Mouse (Mus musculus) embryonic facial prominence, embryonic 15.5 days (tissue): ENCODE data around the gene Clstn3. TPM values are rescaled to one million over a fixed set of nuclear protein-coding genes. Genes with fewer than 3 reads are reported as not detected.
"Not testable (repeated sequence)": the region's sequence is repeated elsewhere in the genome, so short reads cannot be mapped to it uniquely, and the experiment has no call there.

Experiments used
- ATAC-seq: fragments of 200-750 bp; cut with Nextera tagmentation; 2 replicates; pipeline ENCODE4 v1.8.0; 2017; ENCODE audit warnings: low read depth, moderate TSS enrichment; ENCODE audit not compliant: insufficient number of reproducible peaks, low FRiP score, low TSS enrichment
- H3K27ac ChIP-seq: fragments of 300-500 bp; sonication (generic); replicated peaks from 2 replicates; pipeline ENCODE4 v1.5.1; 2015; ENCODE audit warnings: mild to moderate bottlenecking, inconsistent platforms
- H3K27me3 ChIP-seq: fragments of 300-500 bp; sonication (generic); 2 replicates; pipeline ENCODE4 v1.6.1; 2015; ENCODE audit warnings: inconsistent platforms
- H3K36me3 ChIP-seq: fragments of 300-500 bp; sonication (generic); 2 replicates; pipeline ENCODE4 v1.6.1; 2015; ENCODE audit warnings: mild to moderate bottlenecking, inconsistent platforms
- H3K4me1 ChIP-seq: fragments of 300-500 bp; sonication (generic); 2 replicates; pipeline ENCODE4 v1.6.1; 2015; ENCODE audit warnings: inconsistent platforms
- H3K4me2 ChIP-seq: fragments of 300-500 bp; sonication (generic); replicated peaks from 2 replicates; pipeline ENCODE4 v1.6.1; 2015; ENCODE audit warnings: mild to moderate bottlenecking, inconsistent platforms
- H3K4me3 ChIP-seq: fragments of 300-500 bp; sonication (generic); replicated peaks from 2 replicates; pipeline ENCODE4 v1.5.1; 2015; ENCODE audit warnings: mild to moderate bottlenecking, inconsistent platforms
- H3K9ac ChIP-seq: fragments of 300-500 bp; sonication (generic); 2 replicates; pipeline ENCODE4 v1.6.1; 2015; ENCODE audit warnings: inconsistent platforms
- H3K9me3 ChIP-seq: fragments of 300-500 bp; sonication (generic); replicated peaks from 2 replicates; pipeline ENCODE4 v1.6.1; 2016; ENCODE audit warnings: inconsistent platforms
- WGBS: fragments of 180-500 bp; shearing (Covaris S2); methylation state at CpG from one replicate; pipeline ENCODE4 v1.1.7; 2015; 5-methylcytosine and 5-hydroxymethylcytosine counted together
- polyA plus RNA-seq: library from polyadenylated mRNA; unstranded; fragments of >200 nt; fragmentation: Nextera tagmentation; extraction: Ambion mirVana; gene quantifications from 2 replicates; pipeline ENCODE4 v1.2.1, GENCODE M21; 2015

Gene Clstn3
- polyA plus RNA-seq, 1 experiment from 2014 or later: 9.0 TPM

DNA sequence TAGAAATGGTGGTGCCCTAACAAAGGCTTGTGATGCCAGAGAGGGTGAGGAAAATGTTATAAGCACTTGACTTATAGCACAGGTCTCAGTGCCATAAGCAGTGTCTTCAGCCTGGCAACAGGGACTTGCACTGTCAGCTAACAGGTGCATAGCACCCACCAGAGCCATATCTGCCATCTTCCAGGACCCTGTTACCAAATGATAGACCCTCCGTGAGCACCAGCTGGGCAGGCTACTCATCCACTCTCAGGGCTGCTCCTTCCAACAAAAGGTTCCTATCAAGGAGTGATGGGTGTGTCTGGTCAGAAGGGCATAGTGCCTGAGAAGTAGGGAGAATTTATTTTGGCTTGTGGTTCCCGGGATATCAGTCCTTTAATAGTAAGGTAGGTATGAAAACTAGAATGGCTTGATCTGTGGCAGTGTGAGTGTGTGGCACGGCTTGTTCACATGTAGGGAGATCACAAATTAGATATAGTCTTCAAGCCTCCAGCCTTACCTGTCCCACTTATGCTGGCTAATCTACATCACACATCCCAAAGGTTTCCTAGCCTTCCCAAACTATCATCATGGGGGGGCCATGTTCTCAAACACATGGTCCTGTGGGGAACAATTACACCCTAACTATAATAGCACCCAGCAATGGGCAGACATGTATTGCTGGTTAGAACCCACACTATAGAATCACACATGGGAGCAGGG lies 14.4 kb upstream of the Clstn3 start:
- Histone ChIP-seq H3K9ac (no peak overlapping the region), H3K9me3 (no peaks in the 10 kb centered on the region), H3K27ac (no peak overlapping the region), H3K4me1 (0 out of 2 replicates have a peak, but pooled peaks cover 6% of the 10 kb centered on the region), H3K27me3 (no peaks in the 10 kb centered on the region), H3K36me3 (no peaks in the 10 kb centered on the region), H3K4me2 (no peak overlapping the region), H3K4me3 (no peak overlapping the region)
- WGBS: 82% methylated on average over 3 of the region's 3 CpGs
- ATAC-seq: no peak

DNA sequence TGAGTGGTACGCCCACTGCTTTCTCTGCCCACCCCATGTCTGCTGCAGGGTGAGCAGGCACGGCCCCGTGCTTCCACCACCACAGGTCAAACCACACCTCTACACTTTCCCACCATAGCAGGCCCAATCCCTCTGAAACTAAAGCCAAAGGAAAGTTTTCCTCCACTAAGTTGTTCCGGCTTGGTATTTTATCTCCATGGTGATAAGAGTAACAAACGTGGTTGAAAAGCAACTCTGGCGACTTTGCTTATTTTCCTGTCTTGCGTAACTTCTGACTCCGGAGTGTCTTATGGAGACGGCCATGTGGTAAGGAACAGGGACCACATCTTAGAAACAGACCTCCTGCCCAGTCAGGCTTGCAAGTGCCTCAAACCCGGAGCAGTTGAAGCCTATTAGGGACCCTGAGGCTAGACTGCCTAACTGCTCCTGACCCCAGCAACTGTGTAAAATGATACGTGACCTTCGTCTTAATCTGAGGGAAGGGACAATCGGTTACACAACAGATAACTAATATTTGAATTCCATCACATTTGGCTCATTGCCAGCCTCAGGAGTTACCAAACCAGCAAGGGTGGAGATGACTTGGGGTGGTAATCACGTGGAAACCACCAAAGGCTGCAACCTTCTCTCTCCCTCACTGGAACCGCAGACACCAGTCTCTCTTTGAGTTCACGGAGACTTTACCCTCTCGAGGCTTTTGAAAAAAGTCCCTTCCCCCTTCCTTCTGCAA lies 13.5 kb upstream of the Clstn3 start:
- WGBS: 42% methylated on average over 17 of the region's 17 CpGs
- Histone ChIP-seq H3K36me3 (no peaks in the 10 kb centered on the region), H3K4me1 (0 out of 2 replicates have a peak, but pooled peaks cover 6% of the 10 kb centered on the region), H3K27me3 (no peaks in the 10 kb centered on the region), H3K9me3 (no peaks in the 10 kb centered on the region), H3K4me3 (no peak overlapping the region), H3K9ac (no peak overlapping the region), H3K4me2 (0 out of 2 replicates have a peak overlapping the region, but pooled peaks have one; percentile 4), H3K27ac (no peak overlapping the region)
- peak; percentile 44 for ATAC-seq

DNA sequence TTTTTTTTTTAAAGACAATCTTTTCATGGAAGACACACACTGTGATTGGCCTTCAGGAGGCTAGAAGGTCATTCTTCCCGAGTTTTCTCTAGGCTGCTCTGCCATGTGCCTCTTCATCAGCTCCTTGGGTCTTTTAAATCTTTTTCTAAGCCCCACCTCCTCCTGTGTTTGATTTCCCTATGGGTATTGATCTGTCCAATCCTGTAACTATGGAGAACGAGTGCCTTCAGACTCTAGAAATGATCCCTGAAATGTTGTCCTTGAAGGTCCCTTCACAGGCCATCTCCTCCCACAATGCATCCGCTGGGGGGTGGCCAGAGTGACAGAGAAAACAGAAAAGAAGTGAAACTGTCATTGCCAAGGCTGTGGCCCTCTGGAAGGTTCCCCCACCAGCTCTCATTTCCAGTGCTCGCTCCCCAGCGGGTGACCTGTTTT lies 12.6 kb upstream of the Clstn3 start:
- H3K9me3 ChIP-seq: no peaks in the 10 kb centered on the region
- H3K9ac ChIP-seq: no peak overlapping the region
- 0 out of 2 replicates have a peak, but pooled peaks cover 6% of the 10 kb centered on the region for H3K4me1 ChIP-seq
- no peak overlapping the region for H3K4me3 ChIP-seq
- no peak for ATAC-seq
- no peaks in the 10 kb centered on the region for H3K36me3 ChIP-seq
- 67% methylated on average over 5 of the region's 5 CpGs for WGBS
- no peak overlapping the region for H3K27ac ChIP-seq
- H3K27me3 ChIP-seq: no peaks in the 10 kb centered on the region
- no peak overlapping the region for H3K4me2 ChIP-seq

DNA sequence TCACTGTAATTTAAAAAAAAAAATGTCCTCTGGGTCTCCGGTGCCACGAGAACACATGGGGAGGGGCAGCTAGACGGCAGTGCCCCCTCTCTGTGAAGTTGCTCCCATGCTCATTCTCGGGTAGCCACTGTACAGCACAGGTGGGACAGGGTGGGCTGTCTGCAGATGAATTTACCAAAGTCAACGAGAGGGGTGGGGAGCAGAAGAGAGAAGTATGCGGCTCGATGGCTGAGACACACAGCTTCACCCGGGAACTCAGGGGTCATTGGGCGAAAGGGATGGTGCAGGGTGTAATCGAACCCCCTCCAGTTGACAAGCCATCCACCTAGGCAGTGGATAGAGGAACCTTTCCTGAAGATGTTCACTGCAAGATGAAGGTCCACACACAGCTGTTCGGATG lies 12.2 kb upstream of the Clstn3 start:
- Histone ChIP-seq H3K4me3 (no peak overlapping the region), H3K4me1 (0 out of 2 replicates have a peak, but pooled peaks cover 6% of the 10 kb centered on the region), H3K9me3 (no peaks in the 10 kb centered on the region), H3K9ac (no peak overlapping the region), H3K36me3 (no peaks in the 10 kb centered on the region), H3K27ac (no peak overlapping the region), H3K27me3 (no peaks in the 10 kb centered on the region), H3K4me2 (no peak overlapping the region)
- no peak for ATAC-seq
- WGBS: 78% methylated on average over 11 of the region's 11 CpGs

DNA sequence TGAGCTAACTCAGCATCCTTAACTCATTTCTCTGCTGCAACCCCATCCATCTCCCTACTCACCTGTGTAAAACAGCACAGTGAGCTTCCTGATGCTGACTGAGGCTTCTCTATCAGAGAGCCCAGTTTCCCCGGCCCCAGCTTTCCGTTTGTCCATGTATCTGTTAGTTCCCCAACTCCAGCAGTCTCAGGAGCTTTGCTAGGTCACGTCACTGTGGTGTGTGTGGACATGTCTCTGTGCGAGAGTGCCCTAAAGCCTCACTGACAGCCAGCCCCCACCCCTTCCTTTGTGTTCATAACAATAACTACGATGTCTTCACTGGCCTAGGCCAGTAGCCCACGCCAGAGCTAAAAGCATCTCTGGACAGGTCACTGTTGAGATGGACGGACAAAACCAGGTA lies 11.6 kb upstream of the Clstn3 start:
- Histone ChIP-seq H3K4me3 (no peak overlapping the region), H3K36me3 (no peaks in the 10 kb centered on the region), H3K27me3 (no peaks in the 10 kb centered on the region), H3K9ac (no peak overlapping the region), H3K9me3 (no peaks in the 10 kb centered on the region), H3K4me2 (no peak overlapping the region), H3K4me1 (0 out of 2 replicates have a peak, but pooled peaks cover 6% of the 10 kb centered on the region), H3K27ac (no peak overlapping the region)
- WGBS: 82% methylated on average over 7 of the region's 7 CpGs
- ATAC-seq: no peak

DNA sequence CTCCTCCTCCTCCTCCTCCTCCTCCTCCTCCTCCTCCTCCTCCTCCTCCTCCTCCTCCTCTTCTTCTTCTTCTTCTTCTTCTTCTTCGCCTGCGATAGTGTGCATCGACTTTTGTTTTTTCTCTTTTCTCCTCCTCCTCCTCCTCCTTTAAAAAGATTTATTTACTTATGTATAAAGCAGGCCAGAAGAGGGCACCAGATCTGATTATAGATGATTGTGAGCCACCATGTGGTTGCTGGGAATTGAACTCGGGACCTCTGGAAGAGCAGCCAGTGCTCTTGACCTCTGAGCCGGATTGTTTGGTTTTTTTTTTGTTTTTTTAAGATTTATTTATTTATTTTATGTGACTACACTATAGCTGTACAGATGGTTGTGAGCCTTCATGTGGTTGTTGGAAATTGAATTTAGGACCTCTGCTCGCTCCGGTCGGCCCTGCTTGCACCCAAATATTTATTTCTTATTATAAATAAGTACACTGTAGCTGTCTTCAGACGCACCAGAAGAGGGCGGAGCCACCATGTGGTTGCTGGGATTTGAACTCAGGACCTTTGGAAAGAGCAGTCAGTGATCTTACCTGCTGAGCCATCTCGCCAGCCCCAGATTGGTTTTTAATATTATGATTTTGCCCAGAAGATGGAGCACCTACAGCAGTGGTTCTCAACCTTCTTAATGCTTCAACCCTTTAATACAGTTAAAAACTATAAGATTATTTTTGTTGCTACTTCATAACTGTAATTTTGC lies 10.9 kb upstream of the Clstn3 start:
- H3K36me3 ChIP-seq, H3K27me3 ChIP-seq, H3K4me3 ChIP-seq, H3K9ac ChIP-seq, ATAC-seq, H3K4me1 ChIP-seq, H3K4me2 ChIP-seq, H3K27ac ChIP-seq, H3K9me3 ChIP-seq: not testable (repeated sequence)
- WGBS: 89% methylated on average over 8 of the region's 11 CpGs

DNA sequence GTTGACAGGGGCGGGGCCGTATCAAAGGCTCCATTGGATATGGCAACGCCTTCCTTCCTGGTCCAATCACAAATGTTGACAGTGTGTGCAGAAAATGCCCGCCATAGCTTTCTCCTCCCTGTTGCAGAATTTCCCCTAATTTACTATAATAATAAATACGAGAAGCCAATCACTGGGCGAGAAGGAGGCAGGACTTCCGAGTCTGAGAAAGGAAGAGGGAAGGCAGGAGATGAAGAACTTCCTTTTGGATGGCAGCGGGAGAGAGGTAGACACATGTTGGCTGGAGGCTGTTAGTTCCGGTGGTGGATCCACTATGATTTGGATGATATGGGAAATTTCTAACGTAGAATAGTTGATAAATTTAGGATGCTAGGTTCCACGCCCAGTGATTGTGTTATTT lies 10.0 kb upstream of the Clstn3 start:
- Histone ChIP-seq H3K4me3 (no peak overlapping the region), H3K27me3 (no peaks in the 10 kb centered on the region), H3K36me3 (no peaks in the 10 kb centered on the region), H3K27ac (no peak overlapping the region), H3K9ac (no peak overlapping the region), H3K4me2 (no peak overlapping the region), H3K9me3 (no peaks in the 10 kb centered on the region), H3K4me1 (0 out of 2 replicates have a peak, but pooled peaks cover 6% of the 10 kb centered on the region)
- no peak for ATAC-seq
- 79% methylated on average over 11 of the region's 11 CpGs for WGBS

DNA sequence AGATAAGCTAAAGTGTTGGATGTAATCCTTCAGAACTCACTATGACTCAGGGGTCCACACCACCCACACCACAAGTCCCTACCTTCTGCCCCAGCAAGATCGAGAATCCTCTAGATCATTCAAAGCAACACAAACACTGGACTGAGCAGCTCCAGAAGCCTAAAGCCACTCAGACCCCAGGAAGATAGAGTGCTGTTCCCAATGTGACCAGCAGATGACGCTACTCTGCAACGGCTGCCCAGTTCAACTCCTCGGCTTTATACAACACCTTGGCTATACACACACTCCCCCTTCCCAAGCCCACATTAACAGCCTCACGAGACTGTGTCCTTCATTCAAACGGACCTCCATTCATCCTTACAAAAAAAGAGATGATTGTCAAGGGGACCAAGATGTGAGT lies 8.2 kb upstream of the Clstn3 start:
- Histone ChIP-seq H3K4me3 (no peak overlapping the region), H3K36me3 (no peaks in the 10 kb centered on the region), H3K9ac (no peak overlapping the region), H3K27ac (no peak overlapping the region), H3K4me1 (0 out of 2 replicates have a peak, but pooled peaks cover 2% of the 10 kb centered on the region), H3K9me3 (no peaks in the 10 kb centered on the region), H3K4me2 (no peak overlapping the region), H3K27me3 (no peaks in the 10 kb centered on the region)
- WGBS: 35% methylated on average over 6 of the region's 6 CpGs
- ATAC-seq: no peak

DNA sequence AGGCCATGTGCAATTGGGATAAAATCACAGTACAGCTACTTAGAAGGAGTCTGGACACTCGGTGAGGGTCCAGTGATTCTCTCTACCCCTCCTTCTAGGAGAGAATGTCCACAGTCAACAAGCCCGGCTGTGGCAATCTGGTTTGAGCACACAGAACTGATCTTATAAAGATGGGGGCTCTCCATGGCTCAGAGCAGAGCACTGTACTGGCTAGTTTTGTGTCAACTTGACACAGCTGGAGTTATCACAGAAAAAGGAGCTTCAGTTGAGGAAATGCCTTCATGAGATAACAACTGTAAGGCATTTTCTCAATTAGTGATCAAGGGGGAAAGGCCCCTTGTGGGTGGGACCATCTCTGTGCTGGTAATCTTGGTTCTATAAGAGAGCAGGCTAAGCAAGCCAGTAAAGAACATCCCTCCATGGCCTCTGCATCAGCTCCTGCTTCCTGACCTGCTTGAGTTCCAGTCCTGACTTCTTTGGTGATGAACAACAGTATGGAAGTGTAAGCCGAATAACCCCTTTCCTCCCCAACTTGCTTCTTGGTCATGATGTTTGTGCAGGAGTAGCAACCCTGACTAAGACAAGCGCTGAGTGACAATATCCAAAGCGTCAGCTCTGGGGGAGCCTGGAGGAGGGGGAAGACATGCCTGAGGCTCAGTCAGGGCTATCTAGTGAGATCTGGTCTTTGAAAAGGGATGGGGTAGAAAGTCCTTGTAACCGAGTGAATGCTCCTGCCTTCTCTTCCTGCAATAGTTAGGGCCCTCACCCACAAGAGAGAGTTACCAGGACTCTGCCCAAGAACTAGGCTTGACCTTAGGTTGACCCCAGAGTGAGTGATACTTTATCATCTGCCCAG lies 7.4 kb upstream of the Clstn3 start:
- not testable (repeated sequence) for H3K27ac ChIP-seq, H3K4me3 ChIP-seq, H3K9me3 ChIP-seq, H3K36me3 ChIP-seq, ATAC-seq, H3K9ac ChIP-seq, H3K4me2 ChIP-seq, H3K4me1 ChIP-seq, H3K27me3 ChIP-seq
- WGBS: 85% methylated on average over 6 of the region's 6 CpGs

DNA sequence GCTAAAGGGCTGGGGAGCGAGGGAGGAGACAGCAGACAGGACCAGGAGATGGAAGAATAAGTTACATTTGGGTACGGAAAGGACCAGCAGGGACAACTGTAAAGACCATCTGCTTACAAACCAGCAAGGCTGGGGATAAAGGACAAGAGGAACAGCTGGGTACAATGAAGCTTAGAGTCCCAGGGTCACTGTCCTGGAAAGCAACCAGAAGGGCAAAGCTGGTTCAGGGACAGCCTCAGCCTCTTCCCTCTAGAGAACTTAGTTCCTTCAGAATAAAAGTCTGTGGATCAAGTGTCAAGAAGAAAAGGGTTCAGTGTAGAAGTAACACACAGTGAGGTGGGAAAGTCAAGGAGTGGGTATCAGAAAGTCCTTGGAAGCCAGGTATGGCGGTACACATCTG lies 6.5 kb upstream of the Clstn3 start:
- H3K4me1 ChIP-seq: no peaks in the 10 kb centered on the region

More for the DNA sequence above, 6.5 kb upstream of the Clstn3 start:
- H3K27ac ChIP-seq: no peak overlapping the region
- H3K27me3 ChIP-seq: no peaks in the 10 kb centered on the region
- no peak overlapping the region for H3K4me3 ChIP-seq
- no peaks in the 10 kb centered on the region for H3K36me3 ChIP-seq
- 90% methylated on average over 3 of the region's 3 CpGs for WGBS
- H3K9me3 ChIP-seq: no peaks in the 10 kb centered on the region
- H3K4me2 ChIP-seq: no peak overlapping the region
- no peak for ATAC-seq
- no peak overlapping the region for H3K9ac ChIP-seq
